ENCODE assay signal across 8 mouse cellular contexts in genomic region chr2:179877551-179878215, GRCm38 (mm10).
A peak's percentile ranks its signal among the peaks of the same experiment; 100 is the strongest.
DNase-seq lines count a peak whose midpoint lies in the region; ATAC-seq and TF ChIP-seq lines count a peak whose summit lies in the region.

No protein-coding gene starts in this region.

- TF ChIP-seq POLR2A in bone marrow, adult 2 months (IDR thresholded peaks at IDR 0.05; ENCODE audit: borderline replicate concordance, control insufficient read depth, low read depth, low read length): no peak

- DNase-seq in gastrocnemius, postnatal 10 days: peak; percentile 52
- no peak for DNase-seq in gastrocnemius, adult 8-10 months (ENCODE audit: low spot score in 2 of 2)
- peak; percentile 71 for DNase-seq in right cerebral cortex, postnatal 14 days
- no peak for DNase-seq in right cerebral cortex, postnatal 36 days (ENCODE audit: low spot score in 2 of 2)
- DNase-seq in lung, postnatal 0 days (ENCODE audit: low spot score): peak; percentile 19

- H3K27ac ChIP-seq in bone marrow, adult 2 months (ENCODE audit: control insufficient read depth, insufficient read depth, low read depth, low read length, poor library complexity): no peak overlapping the region
- no peak overlapping the region for H3K27ac ChIP-seq in lung, postnatal 0 days (ENCODE audit: low read length)

- TF ChIP-seq CTCF in bone marrow, adult 2 months (IDR thresholded peaks at IDR 0.05; ENCODE audit: control insufficient read depth, insufficient read depth, low read length): peak; percentile 66
- peak; percentile 65 for TF ChIP-seq CTCF in lung, postnatal 0 days (IDR thresholded peaks at IDR 0.05)

- TF ChIP-seq EP300 in lung, postnatal 0 days (IDR thresholded peaks at IDR 0.05): no peak

- H3K9me3 ChIP-seq in lung, postnatal 0 days (ENCODE audit: low read length): no peaks in the 10 kb centered on the region

- peak; percentile 58; the same call in 1 of the 2 replicates for ATAC-seq in granulocyte monocyte progenitor cell, adult 5-6 weeks (replicated peaks; ENCODE audit: poor library complexity, severe bottlenecking)
- no peak for ATAC-seq in lung, postnatal 0 days
- no peak for ATAC-seq in erythroid progenitor cell, adult 5-6 weeks (replicated peaks; ENCODE audit: low FRiP score, poor library complexity, severe bottlenecking)

- no peaks in the 10 kb centered on the region for H3K36me3 ChIP-seq in lung, postnatal 0 days (ENCODE audit: insufficient read depth, low read length)

- no peak overlapping the region for H3K4me2 ChIP-seq in lung, postnatal 0 days (replicated peaks; ENCODE audit: low read depth, low read length)

- no peaks in the 10 kb centered on the region for H3K4me1 ChIP-seq in bone marrow, adult 2 months (ENCODE audit: control insufficient read depth, insufficient read depth, low read length)
- H3K4me1 ChIP-seq in lung, postnatal 0 days (ENCODE audit: insufficient read depth, low read depth, low read length): no peaks in the 10 kb centered on the region

- H3K27me3 ChIP-seq in lung, postnatal 0 days (replicated peaks; ENCODE audit: insufficient read depth, low read length): no peaks in the 10 kb centered on the region

- 65% methylated on average over 9 of the region's 9 CpGs for WGBS in bone marrow, adult 2 months
- 54% methylated on average over 9 of the region's 9 CpGs for WGBS in lung, postnatal 0 days

- no peak overlapping the region for H3K9ac ChIP-seq in lung, postnatal 0 days (replicated peaks; ENCODE audit: low read depth)

- no peak overlapping the region for H3K4me3 ChIP-seq in bone marrow, adult 2 months (replicated peaks; ENCODE audit: control insufficient read depth, low read depth, low read length)
- no peak overlapping the region for H3K4me3 ChIP-seq in lung, postnatal 0 days (ENCODE audit: low read depth, low read length)

Comparison
In these comparisons a context has a peak if more than half of its experiments do, and no peak if none do; other contexts are left out.
1. DNase-seq: peak in gastrocnemius, postnatal 10 days (single experiment), right cerebral cortex, postnatal 14 days (single experiment) and lung, postnatal 0 days (single experiment); none in gastrocnemius, adult 8-10 months (0 of 2) and right cerebral cortex, postnatal 36 days (0 of 2).